Mouse (Mus musculus) layer of hippocampus, adult 8-10 months (tissue): ENCODE data around the gene Il31ra. TPM values are rescaled to one million over a fixed set of nuclear protein-coding genes. Genes with fewer than 3 reads are reported as not detected.

Source experiments
- DNase-seq, 2 experiments: peaks; one replicate each; pipeline ENCODE4 v3.0.0; 2022; ENCODE audit warnings: low spot score in 2 of 2
- total RNA-seq, 4 experiments: library from RNA; stranded (reverse); gene quantifications; 2 replicates each; pipeline ENCODE4 v1.2.4; 2022

The Il31ra gene
- total RNA-seq, 4 experiments from 2014 or later, result 0.24 to 0.91 (median 0.30) TPM; not detected in 1

GRCm38 (mm10) chr13:112560554-112561138 lies 33.5 kb downstream of the Il31ra start:
- DNase-seq, result no peak

GRCm38 (mm10) chr13:112556501-112556900 lies 37.7 kb downstream of the Il31ra start:
- DNase-seq, result no peak

GRCm38 (mm10) chr13:112553304-112553703 lies 40.9 kb downstream of the Il31ra start:
- no peak for DNase-seq

- no peak for DNase-seq
These were observed 42.3 kb downstream of the Il31ra start for GRCm38 (mm10) chr13:112551641-112552548.

- no peak for DNase-seq
These were observed 52.8 kb downstream of the Il31ra start for GRCm38 (mm10) chr13:112541223-112541975.

GRCm38 (mm10) chr13:112540616-112541015 lies 53.5 kb downstream of the Il31ra start:
- no peak for DNase-seq

- DNase-seq, result no peak
These were observed 57.1 kb downstream of the Il31ra start for GRCm38 (mm10) chr13:112537065-112537464.

- DNase-seq, result no peak
These were observed 57.5 kb downstream of the Il31ra start for GRCm38 (mm10) chr13:112536611-112537010.

GRCm38 (mm10) chr13:112533556-112533955 lies 60.6 kb downstream of the Il31ra start:
- no peak for DNase-seq

GRCm38 (mm10) chr13:112532235-112532634 lies 61.9 kb downstream of the Il31ra start:
- no peak for DNase-seq

GRCm38 (mm10) chr13:112529893-112530292 lies 64.3 kb downstream of the Il31ra start:
- DNase-seq, result peak; percentile 25 to 57

GRCm38 (mm10) chr13:112527186-112527585 lies 67.0 kb downstream of the Il31ra start:
- DNase-seq, result no peak

GRCm38 (mm10) chr13:112523346-112523970 lies 70.7 kb downstream of the Il31ra start:
- DNase-seq, result no peak

GRCm38 (mm10) chr13:112522896-112523295 lies 71.3 kb downstream of the Il31ra start:
- no peak for DNase-seq

- no peak for DNase-seq
These were observed 71.9 kb downstream of the Il31ra start for GRCm38 (mm10) chr13:112522261-112522660.

- DNase-seq, result no peak
These were observed 79.6 kb downstream of the Il31ra start for GRCm38 (mm10) chr13:112514546-112514945.

GRCm38 (mm10) chr13:112512824-112513223 lies 81.3 kb downstream of the Il31ra start:
- no peak for DNase-seq

GRCm38 (mm10) chr13:112511810-112512209 lies 82.3 kb downstream of the Il31ra start:
- DNase-seq, result no peak

- DNase-seq, result peak in 1 of 2 experiments; percentile 9
These were observed 82.9 kb downstream of the Il31ra start for GRCm38 (mm10) chr13:112511261-112511660.

GRCm38 (mm10) chr13:112510437-112511212 lies 83.5 kb downstream of the Il31ra start:
- no peak for DNase-seq

GRCm38 (mm10) chr13:112509465-112509864 lies 84.7 kb downstream of the Il31ra start:
- peak; percentile 11 to 57 for DNase-seq
